Mouse (Mus musculus) lung, adult 2 months (tissue): Measurements from ENCODE around the gene Pcdh15.

ENCODE experiments used
- CTCF ChIP-seq: fragments of 200-500 bp; IDR thresholded peaks from 2 replicates; pipeline ENCODE4 v1.5.1; 2011; ENCODE audit warnings: mild to moderate bottlenecking, low read length, control low read depth; ENCODE audit not compliant: insufficient read depth
- POLR2A ChIP-seq: fragments of 200-500 bp; IDR thresholded peaks from 2 replicates; pipeline ENCODE4 v1.6.1; 2011; ENCODE audit warnings: low read depth, mild to moderate bottlenecking, control low read depth, low read length, borderline replicate concordance; ENCODE audit errors: extremely low read depth

DNA sequence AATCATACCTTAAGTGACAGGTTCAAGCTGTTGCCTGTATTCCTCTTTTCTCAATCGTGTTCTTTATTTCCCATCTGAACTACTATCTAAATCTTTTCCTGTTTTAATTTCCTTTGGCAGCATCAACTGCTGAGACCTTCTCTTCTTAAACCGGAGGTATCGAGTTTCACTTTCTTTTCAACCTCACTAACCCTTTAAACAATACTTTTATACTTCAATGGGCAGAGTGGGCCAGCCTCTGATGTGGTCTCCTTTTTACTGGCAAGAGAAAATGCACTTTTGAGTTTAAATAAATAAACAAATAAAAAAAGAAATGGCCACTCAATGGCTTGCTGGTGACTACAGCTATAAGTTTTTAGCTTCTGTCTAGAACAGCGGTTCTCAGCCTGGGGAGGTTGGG, 1537.9 kb downstream of the Pcdh15 start:
- TF ChIP-seq CTCF (no peak), POLR2A (no peak)
